Mouse (Mus musculus) spleen, adult 2 months (tissue): Measurements from ENCODE around the gene Cep19. TPM values are rescaled to one million over a fixed set of nuclear protein-coding genes. Genes with fewer than 3 reads are reported as not detected.

Experiments
- DNase-seq, 2 experiments: peaks; one replicate each; pipeline versions ENCODE4 v3.0.0 to v3.0.0-alpha.2; 2012 to 2021; ENCODE audit warnings: low spot score in 2 of 2, low read depth in 1 of 2
- H3K27ac ChIP-seq: fragments of 200-500 bp; 2 replicates; pipeline ENCODE4 v1.5.1; 2012; ENCODE audit warnings: low read length, inconsistent platforms; ENCODE audit not compliant: insufficient read depth
- H3K27me3 ChIP-seq: fragments of 200-500 bp; 2 replicates; pipeline ENCODE4 v1.6.1; 2012; ENCODE audit warnings: mild to moderate bottlenecking, moderate library complexity, low read length, inconsistent platforms; ENCODE audit not compliant: control insufficient read depth, insufficient read depth
- H3K36me3 ChIP-seq: fragments of 200-500 bp; 2 replicates; pipeline ENCODE4 v1.6.1; 2012; ENCODE audit warnings: mild to moderate bottlenecking, low read length, inconsistent platforms; ENCODE audit not compliant: control insufficient read depth, insufficient read depth
- H3K4me1 ChIP-seq: fragments of 200-500 bp; 2 replicates; pipeline ENCODE4 v1.6.1; 2011; ENCODE audit warnings: inconsistent platforms; ENCODE audit not compliant: control insufficient read depth, insufficient read depth, insufficient read length
- H3K4me3 ChIP-seq: fragments of 200-500 bp; 2 replicates; pipeline ENCODE4 v1.5.1; 2011; ENCODE audit warnings: mild to moderate bottlenecking, inconsistent platforms; ENCODE audit not compliant: insufficient read depth, insufficient read length; ENCODE audit errors: extremely low read depth
- CTCF ChIP-seq: fragments of 200-500 bp; IDR thresholded peaks from 2 replicates; pipeline ENCODE4 v1.5.1; 2011; ENCODE audit warnings: mild to moderate bottlenecking, inconsistent platforms; ENCODE audit not compliant: insufficient read depth, insufficient read length, insufficient replicate concordance; ENCODE audit errors: extremely low read depth
- POLR2A ChIP-seq: fragments of 200-500 bp; IDR thresholded peaks from 2 replicates; pipeline ENCODE4 v1.6.1; 2011; ENCODE audit warnings: low read depth, low read length, inconsistent platforms
- WGBS: fragments of 180-500 bp; shearing (Covaris S2); methylation state at CpG from one replicate; pipeline ENCODE4 v1.1.7; 2018; 5-methylcytosine and 5-hydroxymethylcytosine counted together
- polyA plus RNA-seq: library from polyadenylated mRNA; depleted of rRNA; stranded (reverse); fragments of >200 nt; gene quantifications from 2 replicates; pipeline ENCODE4 v1.2.3, GENCODE M21; 2012

Gene Cep19
- polyA plus RNA-seq, 1 experiment: 4.7 TPM

DNA sequence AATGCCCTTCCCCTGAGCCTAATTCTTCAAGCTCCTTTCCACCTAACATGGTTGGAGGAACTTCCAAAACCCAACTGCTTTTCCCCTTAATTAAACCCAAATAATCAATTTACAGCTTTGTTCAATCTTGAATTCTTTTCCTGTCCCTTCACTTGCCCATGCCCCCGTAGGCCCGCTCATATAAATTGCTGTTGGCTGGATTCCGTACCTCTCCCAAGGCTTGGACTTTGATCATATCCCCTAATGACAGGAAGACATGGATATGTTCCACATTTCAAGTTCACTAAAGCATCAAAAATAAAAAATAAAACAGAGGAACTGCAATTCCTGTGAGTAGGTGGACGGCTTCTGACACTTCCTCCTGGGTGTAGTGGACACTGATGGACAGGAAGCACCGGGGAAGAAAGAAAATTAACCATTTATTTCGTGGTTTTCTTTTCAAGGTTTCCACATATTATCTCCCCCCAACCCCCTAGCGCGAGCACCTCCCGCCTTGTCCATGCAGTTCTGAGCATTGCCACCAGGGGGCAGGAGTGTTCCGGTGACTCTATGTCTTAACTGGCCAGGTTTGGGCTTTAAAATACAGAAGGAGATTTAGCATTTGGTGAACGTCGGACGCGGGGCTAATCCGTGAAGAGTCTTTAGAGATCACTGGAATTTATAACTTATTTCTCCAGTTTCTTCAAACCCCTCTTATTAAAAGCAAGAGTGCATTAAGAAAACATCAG, 15.5 kb downstream of the Cep19 start:
- Histone ChIP-seq H3K36me3 (no peaks in the 10 kb centered on the region), H3K27me3 (no peaks in the 10 kb centered on the region), H3K4me1 (peaks cover 22% of the 10 kb centered on the region; the same call in 1 of the 2 replicates), H3K4me3 (no peak overlapping the region), H3K27ac (peak overlapping the region; percentile 46; the same call in 1 of the 2 replicates)
- 19% methylated on average over 15 of the region's 15 CpGs for WGBS
- peak in 1 of 2 experiments; percentile 84 for DNase-seq
- no peak for TF ChIP-seq POLR2A
- peak; percentile 87; the same call in 1 of the 2 replicates for TF ChIP-seq CTCF

DNA sequence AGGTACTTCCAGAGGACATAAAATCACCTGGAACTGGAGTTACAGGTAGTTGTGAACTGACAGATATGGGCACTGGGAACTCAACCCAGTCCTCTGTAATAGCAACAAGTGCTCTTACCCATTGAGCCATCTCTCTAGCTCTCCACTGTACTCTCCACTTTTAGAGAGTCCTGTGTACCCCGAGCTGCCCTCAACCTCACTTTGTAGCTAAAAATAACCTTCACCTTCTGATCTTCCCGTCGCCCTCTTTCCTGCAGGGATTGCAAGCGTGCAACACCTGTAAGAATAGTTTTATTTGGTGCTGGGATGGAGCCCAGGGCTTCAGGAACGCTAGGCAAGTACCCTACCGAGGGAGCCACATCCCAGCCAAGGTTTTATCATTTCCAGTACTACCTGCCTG, 16.2 kb downstream of the Cep19 start:
- DNase-seq: no peak
- no peak overlapping the region for H3K27ac ChIP-seq
- 46% methylated on average over 6 of the region's 6 CpGs for WGBS
- H3K4me1 ChIP-seq: peaks cover 22% of the 10 kb centered on the region; the same call in 1 of the 2 replicates
- H3K36me3 ChIP-seq: no peaks in the 10 kb centered on the region
- no peak for TF ChIP-seq CTCF
- no peak for TF ChIP-seq POLR2A
- no peaks in the 10 kb centered on the region for H3K27me3 ChIP-seq
- H3K4me3 ChIP-seq: no peak overlapping the region

GRCm38 (mm10) chr16:32116186-32116585, 16.6 kb downstream of the Cep19 start:
- H3K4me3 ChIP-seq: no peak overlapping the region
- TF ChIP-seq CTCF (no peak), POLR2A (no peak)
- WGBS: 62% methylated on average over 5 of the region's 5 CpGs
- DNase-seq: no peak
- H3K27me3 ChIP-seq: no peaks in the 10 kb centered on the region
- H3K36me3 ChIP-seq: no peaks in the 10 kb centered on the region
- peaks cover 22% of the 10 kb centered on the region; the same call in 1 of the 2 replicates for H3K4me1 ChIP-seq
- no peak overlapping the region for H3K27ac ChIP-seq

GRCm38 (mm10) chr16:32120454-32120853, 20.9 kb downstream of the Cep19 start:
- H3K4me1 ChIP-seq: peaks cover 20% of the 10 kb centered on the region; the same call in 1 of the 2 replicates
- no peak overlapping the region for H3K27ac ChIP-seq

GRCm38 (mm10) chr16:32124020-32124419, 24.4 kb downstream of the Cep19 start:
- Histone ChIP-seq H3K4me1 (peaks cover 24% of the 10 kb centered on the region), H3K4me3 (no peak overlapping the region), H3K36me3 (no peaks in the 10 kb centered on the region), H3K27ac (no peak overlapping the region), H3K27me3 (no peaks in the 10 kb centered on the region)
- no peak for TF ChIP-seq CTCF
- no peak for TF ChIP-seq POLR2A
- 73% methylated on average over 7 of the region's 7 CpGs for WGBS
- DNase-seq: no peak

More at GRCm38 (mm10) chr16:32120454-32120853, 20.9 kb downstream of the Cep19 start:
- Histone ChIP-seq H3K4me3 (no peak overlapping the region), H3K36me3 (no peaks in the 10 kb centered on the region), H3K27me3 (no peaks in the 10 kb centered on the region)
- no peak for DNase-seq
- whole genome bisulfite sequencing: 96% methylated on average over 3 of the region's 3 CpGs
- TF ChIP-seq CTCF: no peak
- no peak for TF ChIP-seq POLR2A

- TF ChIP-seq POLR2A (no peak), CTCF (no peak)
- no peak overlapping the region for H3K4me3 ChIP-seq
- peaks cover 24% of the 10 kb centered on the region for H3K4me1 ChIP-seq
- peak overlapping the region; percentile 56 for H3K27ac ChIP-seq
- H3K36me3 ChIP-seq: no peaks in the 10 kb centered on the region
- 38% methylated on average over 17 of the region's 17 CpGs for WGBS
- DNase-seq: peak; percentile 69 to 87
- no peaks in the 10 kb centered on the region for H3K27me3 ChIP-seq
Measured at GRCm38 (mm10) chr16:32124444-32125335, 25.1 kb downstream of the Cep19 start.
